Mouse (Mus musculus) kidney, adult 11 months (tissue): ENCODE measurements around the gene Vmn2r113.
"Not testable (repeated sequence)": the region's sequence is repeated elsewhere in the genome, so short reads cannot be mapped to it uniquely, and the experiment has no call there.

Experiments used
- DNase-seq: peaks from one replicate; pipeline ENCODE4 v3.0.0; 2022

Gene Vmn2r113

GRCm38 (mm10) chr17:22942684-22943083 lies at the start of gene Vmn2r113:
TSS of gene Vmn2r113 (plus strand) at chr17:22942984.
- DNase-seq, result not testable (repeated sequence)
